Mouse (Mus musculus): ENCODE results near the gene Gm48551.

Gene Gm48551

DNA sequence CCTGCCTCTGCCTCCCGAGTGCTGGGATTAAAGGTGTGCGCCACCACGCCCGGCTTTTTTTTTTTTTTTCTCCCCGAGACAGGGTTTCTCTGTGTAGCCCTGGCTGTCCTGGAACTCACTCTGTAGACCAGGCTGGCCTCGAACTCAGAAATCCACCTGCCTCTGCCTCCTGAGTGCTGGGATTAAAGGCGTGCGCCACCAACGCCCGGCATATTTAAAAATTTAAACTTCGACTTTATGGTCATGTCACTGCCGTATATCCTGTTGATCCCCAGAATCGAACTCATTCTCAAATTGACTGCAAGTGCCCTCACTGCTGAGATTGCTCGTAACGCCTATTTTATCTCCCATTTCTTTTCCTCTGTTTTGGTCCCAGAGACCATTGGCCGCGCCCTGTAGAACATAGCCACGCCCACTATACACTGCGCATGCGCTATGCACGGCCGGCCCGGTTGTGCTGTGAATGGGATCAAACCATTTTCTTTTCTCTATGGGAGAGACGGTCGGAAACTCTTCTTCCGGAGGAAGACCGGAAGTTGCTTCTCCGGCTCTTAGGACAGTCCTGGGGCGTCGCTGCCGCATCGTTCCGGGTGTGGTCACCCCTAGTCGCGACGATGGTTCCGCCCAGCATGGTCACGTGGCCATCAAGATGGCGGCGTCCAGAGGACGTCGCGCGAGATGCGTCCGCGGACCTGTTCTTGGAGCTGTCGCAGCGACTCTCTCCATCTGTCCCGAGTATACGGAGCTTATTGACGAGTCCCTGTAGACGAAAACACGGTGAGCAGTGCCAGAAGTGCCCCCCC lies at the start of gene Gm48551, which contains the start of gene Dohh:
TSS of gene Gm48551 (plus strand) at position 665 of the 803 bp plus-strand sequence.
TSS of gene Dohh (plus strand) at position 627 of the 803 bp plus-strand sequence.
- in situ Hi-C loops (cut with MboI, MseI) = no loop called here

DNA sequence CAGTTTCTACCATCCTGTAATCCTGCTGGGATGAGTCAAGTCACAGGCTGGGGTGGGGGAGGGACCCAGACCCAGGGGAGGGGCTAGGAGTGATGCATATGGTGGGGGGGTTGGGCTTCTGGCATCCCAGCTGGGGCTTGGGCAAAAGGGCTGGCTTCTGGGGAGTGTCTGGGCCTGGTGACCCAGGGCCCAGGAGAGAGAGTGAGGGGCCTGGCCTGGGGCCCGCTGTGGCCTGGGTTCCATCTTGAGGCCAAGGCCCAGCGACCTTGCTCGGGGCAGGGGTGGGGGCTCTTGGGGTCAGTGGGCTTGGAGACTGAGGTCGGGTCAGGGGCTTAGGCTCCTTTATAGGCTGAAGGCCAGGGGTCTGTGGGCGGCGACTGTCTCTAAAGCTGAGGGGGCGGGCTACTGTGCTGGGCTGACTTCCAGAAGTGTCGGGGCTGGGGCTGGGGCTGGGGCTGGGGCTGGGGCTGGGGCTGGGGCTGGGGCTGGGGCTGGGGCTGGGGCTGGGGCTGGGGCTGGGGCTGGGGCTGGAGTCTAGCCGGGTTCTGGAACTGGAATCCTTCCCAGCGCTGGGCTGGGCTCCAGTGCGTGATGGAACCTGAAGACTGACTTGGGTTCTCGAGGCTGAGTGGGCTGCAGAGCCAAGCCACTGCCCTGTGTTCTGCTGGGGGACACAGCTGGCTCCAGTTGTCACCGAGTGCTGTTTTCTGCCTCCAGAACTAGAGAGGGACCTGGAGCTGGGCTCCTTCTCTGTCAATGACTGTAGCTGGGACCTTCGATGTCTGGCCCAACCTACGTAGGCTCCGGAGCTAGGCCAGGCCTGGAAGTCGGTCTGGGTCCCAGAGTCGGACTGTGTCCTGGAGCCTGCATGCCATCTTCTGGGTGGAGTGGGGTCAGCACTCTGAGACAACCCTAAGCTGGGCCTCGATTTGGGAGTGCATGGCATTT lies 48.6 kb upstream of the Gm48551 start:
- in situ Hi-C loops (cut with MboI, MseI) = no loop called here

DNA sequence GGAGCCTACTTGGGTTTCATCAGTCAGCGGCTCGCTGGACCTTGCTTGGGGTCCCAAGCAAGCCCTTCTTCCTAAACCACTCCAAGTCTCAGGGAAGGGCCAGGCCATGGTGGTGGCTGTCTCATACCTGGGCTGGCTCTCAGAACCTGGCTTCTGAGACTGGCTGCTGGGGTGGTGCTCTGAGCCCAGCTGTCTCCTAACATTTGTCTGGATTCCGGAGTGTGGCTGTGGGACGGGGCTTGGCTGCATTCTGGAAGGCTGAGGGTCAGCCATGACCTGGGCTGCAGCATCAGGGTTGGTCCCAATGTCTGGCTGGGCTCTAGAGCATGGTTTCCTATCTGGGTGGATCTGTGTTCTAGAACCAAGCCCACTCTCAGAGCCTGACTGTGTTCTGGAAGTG lies 47.7 kb upstream of the Gm48551 start:
- in situ Hi-C loops (cut with MboI, MseI) = no loop called here

GRCm38 (mm10) chr10:81340551-81341332 lies 43.5 kb upstream of the Gm48551 start:
- in situ Hi-C loops (cut with MboI, MseI) = loop anchor here (10.0 kb wide), 1 partner anchor 56 kb away; no protein-coding TSS in a partner anchor

- in situ Hi-C loops (cut with MboI, MseI) = loop anchor here (10.0 kb wide), 1 partner anchor 57 kb away; no protein-coding TSS in a partner anchor
These were observed 42.8 kb upstream of the Gm48551 start for GRCm38 (mm10) chr10:81341333-81341949.

DNA sequence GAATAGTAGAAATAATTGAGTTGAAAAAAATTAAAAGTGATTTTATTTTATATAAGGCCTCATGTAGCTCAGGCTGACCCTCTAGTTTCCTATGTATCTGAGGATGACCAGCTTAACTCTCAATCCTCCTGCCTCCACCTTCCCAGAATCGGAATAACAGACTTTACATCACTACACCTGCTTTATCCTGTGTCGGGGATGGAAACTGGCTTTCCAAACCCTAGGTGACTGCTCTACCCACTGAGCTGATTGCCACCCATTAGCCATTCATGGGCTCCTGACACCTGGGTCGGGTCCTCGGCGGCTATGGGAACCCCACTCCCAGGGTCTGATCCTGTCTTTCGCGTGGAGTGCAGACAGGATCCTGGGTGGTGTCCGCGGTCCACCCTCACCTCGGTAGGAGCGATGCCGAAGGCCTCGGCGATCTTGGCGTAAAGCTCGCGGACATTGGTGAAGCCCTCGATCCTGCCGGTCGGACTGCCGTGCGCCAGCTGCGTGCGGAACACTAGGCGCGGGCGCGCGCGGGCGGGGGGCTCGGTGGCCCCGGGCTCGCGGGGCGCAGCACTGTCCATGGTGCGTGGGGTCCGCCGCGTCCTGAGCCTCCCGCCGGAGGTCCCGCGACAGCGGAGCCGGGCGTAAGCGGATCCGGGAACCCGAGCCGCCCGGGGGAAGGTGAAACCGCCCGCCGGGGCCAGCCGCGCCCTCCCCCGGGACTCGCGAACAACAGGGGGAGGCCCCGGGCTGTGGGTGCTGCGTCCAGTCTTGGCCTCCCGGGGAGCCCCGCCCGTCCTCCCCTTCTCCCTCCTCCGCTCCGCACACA lies 41.4 kb upstream of the Gm48551 start, which contains the start of gene Gipc3:
TSS of gene Gipc3 (minus strand) at position 581 of the 820 bp plus-strand sequence.
- in situ Hi-C loops (cut with MboI, MseI) = loop anchor here (10.0 kb wide), 1 partner anchor 58 kb away; no protein-coding TSS in a partner anchor

- in situ Hi-C loops (cut with MboI, MseI) = loop anchor here (5.0 to 10.0 kb wide), 2 partner anchors 42 to 60 kb away; no protein-coding TSS in a partner anchor
These were observed 39.7 kb upstream of the Gm48551 start for GRCm38 (mm10) chr10:81344421-81345161.

DNA sequence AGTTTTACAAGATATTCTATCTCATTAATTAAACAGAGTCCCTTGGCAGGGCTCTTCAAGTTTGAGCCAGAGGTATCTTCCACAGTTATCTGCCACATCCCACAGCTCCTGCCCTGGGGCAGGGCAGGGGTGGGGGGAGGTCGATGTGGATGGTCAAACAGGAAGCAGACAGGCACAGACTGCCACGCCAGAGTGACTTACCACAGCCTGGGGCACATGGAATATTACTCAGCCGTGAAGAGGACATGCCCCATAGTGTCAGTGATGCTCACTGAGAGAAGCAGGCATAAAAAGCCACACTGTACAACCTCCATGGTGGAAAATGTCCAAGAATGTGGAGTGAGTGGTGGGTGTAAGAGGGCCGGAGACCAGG lies 39.1 kb upstream of the Gm48551 start:
- in situ Hi-C loops (cut with MboI, MseI) = loop anchor here (5.0 to 10.0 kb wide), 2 partner anchors 43 to 60 kb away; no protein-coding TSS in a partner anchor

GRCm38 (mm10) chr10:81346453-81347067 lies 37.7 kb upstream of the Gm48551 start:
- in situ Hi-C loops (cut with MboI, MseI) = loop anchor here (5.0 to 10.0 kb wide), 2 partner anchors 44 to 62 kb away; no protein-coding TSS in a partner anchor

DNA sequence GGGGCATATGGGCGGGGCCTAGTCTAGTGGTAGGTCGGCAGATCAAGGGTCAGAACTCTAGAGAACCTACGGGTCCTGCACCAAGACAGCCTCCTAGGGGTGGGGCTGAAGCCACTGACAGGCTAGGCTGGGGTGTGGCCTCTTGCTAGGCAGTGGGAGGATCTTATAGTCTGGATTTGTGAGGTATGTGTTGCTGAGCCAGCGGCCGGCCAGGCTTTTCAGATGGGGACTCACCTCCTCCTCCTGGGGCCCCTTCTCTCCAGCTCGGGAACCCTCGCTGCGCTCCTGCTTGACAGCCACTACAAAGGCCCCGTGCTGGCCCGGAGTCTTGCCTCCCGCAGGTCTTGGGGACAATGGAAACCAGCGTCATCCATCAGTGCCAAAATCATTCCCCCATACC lies 35.1 kb upstream of the Gm48551 start:
- in situ Hi-C loops (cut with MboI, MseI) = loop anchor here (5.0 to 10.0 kb wide), 2 partner anchors 47 to 64 kb away; no protein-coding TSS in a partner anchor

GRCm38 (mm10) chr10:81349961-81350350 lies 34.3 kb upstream of the Gm48551 start:
- in situ Hi-C loops (cut with MboI, MseI) = loop anchor here (5.0 to 10.0 kb wide), 2 partner anchors 48 to 65 kb away; no protein-coding TSS in a partner anchor

- in situ Hi-C loops (cut with MboI, MseI) = no loop called here
These were observed 33.8 kb upstream of the Gm48551 start, which contains the start of gene Hmg20b for GRCm38 (mm10) chr10:81350351-81351063. TSS of gene Hmg20b (minus strand) at chr10:81350480.

GRCm38 (mm10) chr10:81351678-81352291 lies 32.5 kb upstream of the Gm48551 start:
- in situ Hi-C loops (cut with MboI, MseI) = no loop called here

DNA sequence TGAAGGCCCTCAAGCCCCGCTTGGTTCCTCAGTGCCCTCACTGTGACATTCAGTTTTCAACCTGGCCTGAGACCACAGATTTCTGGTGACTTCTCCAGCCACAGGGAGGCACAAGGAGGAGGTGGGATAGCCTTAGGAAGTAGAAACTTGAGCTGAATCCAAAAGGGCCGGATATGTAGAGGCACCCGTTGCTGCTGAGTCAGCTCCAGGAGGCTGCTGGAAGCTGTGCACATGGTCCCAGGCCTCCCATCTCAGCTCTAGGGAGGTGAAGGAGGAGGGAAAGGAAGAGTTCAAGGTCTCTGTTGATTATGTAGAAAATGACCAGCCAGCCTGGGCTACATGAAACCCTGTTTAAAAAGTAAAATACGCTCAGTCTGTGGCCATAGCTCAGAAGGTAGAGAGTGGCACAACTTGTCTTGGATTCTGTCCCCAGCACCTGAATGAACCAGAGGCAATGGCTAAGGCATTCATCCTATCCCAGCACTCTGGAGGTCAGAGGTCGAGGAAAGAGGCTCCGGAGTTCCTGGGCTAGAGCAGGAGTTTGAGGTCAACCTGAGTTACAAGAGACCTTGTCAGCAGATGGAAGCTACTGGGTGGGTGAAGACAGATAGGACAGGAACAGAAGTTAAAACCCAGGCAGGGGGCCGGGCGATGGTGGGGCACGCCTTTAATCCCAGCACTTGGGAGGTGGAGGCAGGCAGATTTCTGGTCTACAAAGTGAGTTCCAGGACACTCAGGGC lies 29.4 kb upstream of the Gm48551 start:
- in situ Hi-C loops (cut with MboI, MseI) = no loop called here

DNA sequence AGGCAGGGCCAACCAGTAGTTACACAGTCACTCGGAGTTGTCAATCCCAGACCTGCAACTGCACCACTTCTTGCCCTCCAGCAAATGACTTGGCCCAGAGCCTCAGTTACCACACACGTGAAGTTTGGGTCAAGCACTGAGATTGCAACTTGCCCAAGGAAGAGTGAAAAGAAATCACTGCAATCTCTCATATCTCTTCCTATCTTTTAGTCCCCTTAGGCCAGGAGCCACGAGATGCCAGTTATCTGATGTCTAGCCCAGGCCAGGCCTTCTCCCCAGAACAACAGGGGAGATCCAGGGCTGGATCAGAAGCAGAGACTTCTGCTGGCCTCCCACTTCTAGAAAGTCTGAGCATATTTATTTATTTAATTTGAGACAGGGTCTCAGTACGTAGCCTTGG lies 28.7 kb upstream of the Gm48551 start:
- in situ Hi-C loops (cut with MboI, MseI) = no loop called here

- in situ Hi-C loops (cut with MboI, MseI) = no loop called here
These were observed 27.8 kb upstream of the Gm48551 start for GRCm38 (mm10) chr10:81356352-81356990.
